In the genomic region with DNA sequence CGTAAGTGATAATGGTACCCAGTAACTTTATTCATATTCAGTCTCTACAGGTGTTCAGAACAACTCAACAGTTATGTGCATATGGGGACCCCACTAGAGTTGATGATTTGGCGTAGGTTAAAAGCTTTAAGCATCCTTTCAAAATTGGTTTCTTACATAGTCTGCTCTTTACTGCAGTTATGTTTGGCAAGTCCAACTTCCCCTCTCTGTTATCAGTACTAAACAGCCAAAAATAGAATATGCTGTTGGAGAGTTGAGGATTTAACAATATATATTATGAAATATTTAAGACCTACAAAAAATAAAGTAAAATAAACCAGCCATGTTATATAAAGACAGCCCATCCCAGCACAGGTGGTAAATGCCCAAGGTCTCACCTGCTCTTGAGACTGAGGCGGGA, we compare ENCODE assay signal across 20 mouse cellular contexts.
"Had no signal": no experiment of that assay in that cellular context is flagged by ENCODE, and none has a peak within 500 bp of the region (broad histone marks: within the 10 kb centered on the region; RNA-seq: fewer than 3 reads in every experiment).

No protein-coding gene starts in this region.

- ATAC-seq: liver, postnatal 0 days; midbrain, embryonic 13.5 days; midbrain, embryonic 15.5 days had no signal

- DNase-seq: liver, postnatal 0 days; lung, postnatal 10 days; lung, postnatal 4 days; retina, postnatal 1 day; right cerebral cortex, adult 18-20 months; right cerebral cortex, postnatal 25 days; right cerebral cortex, postnatal 4 days; thymus, adult 2 months; thymus, postnatal 25 days; thymus, postnatal 4 days had no signal

- H3K27me3 ChIP-seq: liver, embryonic 15.5 days; midbrain, embryonic 13.5 days; midbrain, embryonic 15.5 days; neural tube, embryonic 13.5 days; neural tube, embryonic 15.5 days; stomach, embryonic 15.5 days had no signal

- H3K36me3 ChIP-seq: liver, embryonic 15.5 days; midbrain, embryonic 13.5 days; midbrain, embryonic 15.5 days; neural tube, embryonic 13.5 days; neural tube, embryonic 15.5 days; stomach, embryonic 15.5 days had no signal

- H3K9me3 ChIP-seq: liver, embryonic 15.5 days; megakaryocyte, embryonic 14.5 days; midbrain, embryonic 13.5 days; midbrain, embryonic 15.5 days; neural tube, embryonic 13.5 days; neural tube, embryonic 15.5 days; stomach, embryonic 15.5 days had no signal

- H3K4me1 ChIP-seq: liver, embryonic 15.5 days had no signal

- H3K4me3 ChIP-seq: liver, embryonic 15.5 days; megakaryocyte, embryonic 14.5 days; midbrain, embryonic 13.5 days; midbrain, embryonic 15.5 days; myocyte; neural tube, embryonic 13.5 days; neural tube, embryonic 15.5 days; stomach, embryonic 15.5 days had no signal

- H3K27ac ChIP-seq: liver, embryonic 15.5 days; midbrain, embryonic 13.5 days; midbrain, embryonic 15.5 days; neural tube, embryonic 13.5 days; neural tube, embryonic 15.5 days; stomach, embryonic 15.5 days; stomach, postnatal 0 days had no signal

- H3K9ac ChIP-seq: liver, embryonic 15.5 days; liver, postnatal 0 days; lung, embryonic 14.5 days; midbrain, embryonic 13.5 days; midbrain, embryonic 15.5 days; neural tube, embryonic 13.5 days; neural tube, embryonic 15.5 days; stomach, embryonic 15.5 days had no signal
